Mouse (Mus musculus) small intestine, adult 2 months (tissue): Measurements from ENCODE around the gene Ncam2.

Experiments used
- CTCF ChIP-seq: fragments of 200-500 bp; IDR thresholded peaks from 2 replicates; pipeline ENCODE4 v1.5.1; 2012; ENCODE audit warnings: low read depth, mild to moderate bottlenecking, control low read depth, inconsistent platforms, low read length, moderate library complexity, mixed read lengths; ENCODE audit not compliant: insufficient replicate concordance, insufficient read length; ENCODE audit errors: extremely low read depth
- POLR2A ChIP-seq: fragments of 200-500 bp; IDR thresholded peaks from 2 replicates; pipeline ENCODE4 v1.6.1; 2012; ENCODE audit warnings: low read depth, mild to moderate bottlenecking, control low read depth, inconsistent platforms, low read length, moderate library complexity

DNA sequence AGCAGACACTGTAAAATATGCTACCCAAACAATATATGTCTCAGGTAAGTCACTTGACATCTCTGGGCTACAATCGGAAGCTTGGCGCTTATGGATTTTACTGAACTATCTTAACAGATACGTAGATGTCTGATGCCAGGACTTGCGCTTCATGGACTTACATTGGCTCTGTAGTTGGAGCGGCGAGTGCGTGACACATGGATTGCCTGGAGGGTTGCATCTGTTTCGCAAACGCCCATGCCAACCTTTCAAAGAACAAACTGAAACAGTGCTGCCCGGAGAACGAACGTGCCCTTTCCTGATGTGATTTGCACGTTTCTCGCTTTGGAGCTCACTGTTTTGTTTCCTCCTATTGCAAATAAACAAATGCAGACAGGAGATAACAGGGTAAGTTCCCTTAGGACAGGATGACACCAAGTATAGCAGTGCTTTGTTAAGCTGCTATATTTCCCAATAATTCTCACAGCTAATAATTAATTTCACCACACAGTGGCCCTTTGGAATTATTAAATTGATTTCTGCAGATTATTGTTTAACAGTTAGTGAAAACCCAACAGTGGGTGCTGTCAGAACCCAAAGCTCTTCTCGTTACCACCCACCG is 12.8 kb upstream of the Ncam2 start:
- TF ChIP-seq CTCF: no peak
- no peak for TF ChIP-seq POLR2A
